Mouse (Mus musculus) forebrain, embryonic 15.5 days (tissue): ENCODE data around the gene Kif3a. TPM values are rescaled to one million over a fixed set of nuclear protein-coding genes. Genes with fewer than 3 reads are reported as not detected.

ENCODE experiments used
- ATAC-seq: fragments of 200-750 bp; cut with Nextera tagmentation; replicated peaks from 2 replicates; pipeline ENCODE4 v1.8.0; 2017; ENCODE audit warnings: mild to moderate bottlenecking, moderate TSS enrichment, moderate library complexity
- H3K27ac ChIP-seq: fragments of 300-500 bp; sonication (generic); replicated peaks from 2 replicates; pipeline ENCODE4 v1.5.1; 2015; ENCODE audit warnings: mild to moderate bottlenecking, inconsistent platforms
- H3K27me3 ChIP-seq: fragments of 300-500 bp; sonication (generic); 2 replicates; pipeline ENCODE4 v1.6.1; 2015; ENCODE audit warnings: inconsistent platforms
- H3K36me3 ChIP-seq: fragments of 300-500 bp; sonication (generic); 2 replicates; pipeline ENCODE4 v1.6.1; 2015; ENCODE audit warnings: mild to moderate bottlenecking, inconsistent platforms
- H3K4me1 ChIP-seq: fragments of 300-500 bp; sonication (generic); 2 replicates; pipeline ENCODE4 v1.6.1; 2015; ENCODE audit warnings: inconsistent platforms
- H3K4me2 ChIP-seq: fragments of 300-500 bp; sonication (generic); replicated peaks from 2 replicates; pipeline ENCODE4 v1.6.1; 2015; ENCODE audit warnings: mild to moderate bottlenecking, inconsistent platforms
- H3K4me3 ChIP-seq: fragments of 300-500 bp; sonication (generic); 2 replicates; pipeline ENCODE4 v1.5.1; 2015; ENCODE audit warnings: mild to moderate bottlenecking, inconsistent platforms
- H3K9ac ChIP-seq: fragments of 300-500 bp; sonication (generic); replicated peaks from 2 replicates; pipeline ENCODE4 v1.6.1; 2015; ENCODE audit warnings: mild to moderate bottlenecking, inconsistent platforms
- H3K9me3 ChIP-seq: fragments of 300-500 bp; sonication (generic); 2 replicates; pipeline ENCODE4 v1.6.1; 2016; ENCODE audit warnings: inconsistent platforms
- WGBS: fragments of 180-500 bp; shearing (Covaris S2); methylation state at CpG from one replicate; pipeline ENCODE4 v1.1.7; 2015; ENCODE audit warnings: mixed read lengths; 5-methylcytosine and 5-hydroxymethylcytosine counted together
- polyA plus RNA-seq: library from polyadenylated mRNA; unstranded; fragments of >200 nt; fragmentation: Nextera tagmentation; extraction: Ambion mirVana; gene quantifications from 2 replicates; pipeline ENCODE4 v1.2.1, GENCODE M21; 2015

Kif3a gene
- polyA plus RNA-seq, 1 experiment from 2014 or later: 280 TPM

GRCm38 (mm10) chr11:53637046-53637802 is 70.0 kb downstream of the Kif3a start:
- H3K36me3 ChIP-seq: no peaks in the 10 kb centered on the region
- no peak overlapping the region for H3K9ac ChIP-seq
- 23% methylated on average over 21 of the region's 21 CpGs for WGBS
- no peak overlapping the region for H3K27ac ChIP-seq
- H3K27me3 ChIP-seq: peaks cover 5% of the 10 kb centered on the region; the same call in 1 of the 2 replicates
- H3K4me1 ChIP-seq: peaks cover 7% of the 10 kb centered on the region
- no peak overlapping the region for H3K4me2 ChIP-seq
- no peaks in the 10 kb centered on the region for H3K9me3 ChIP-seq
- ATAC-seq: no peak
- no peak overlapping the region for H3K4me3 ChIP-seq

GRCm38 (mm10) chr11:53637803-53638260 is 70.7 kb downstream of the Kif3a start:
- Histone ChIP-seq H3K4me1 (peaks cover 7% of the 10 kb centered on the region), H3K9ac (no peak overlapping the region)
- WGBS: 83% methylated on average over 10 of the region's 10 CpGs

GRCm38 (mm10) chr11:53642744-53643279 is 75.6 kb downstream of the Kif3a start:
- H3K4me1 ChIP-seq: no peaks in the 10 kb centered on the region
- ATAC-seq: no peak
- 78% methylated on average over 12 of the region's 12 CpGs for WGBS
- H3K9me3 ChIP-seq: no peaks in the 10 kb centered on the region
- no peaks in the 10 kb centered on the region for H3K27me3 ChIP-seq
- no peaks in the 10 kb centered on the region for H3K36me3 ChIP-seq
- H3K27ac ChIP-seq: no peak overlapping the region
- H3K4me2 ChIP-seq: no peak overlapping the region
- no peak overlapping the region for H3K4me3 ChIP-seq
- no peak overlapping the region for H3K9ac ChIP-seq

More at GRCm38 (mm10) chr11:53637803-53638260, 70.7 kb downstream of the Kif3a start:
- no peaks in the 10 kb centered on the region for H3K36me3 ChIP-seq
- H3K27me3 ChIP-seq: peaks cover 5% of the 10 kb centered on the region; the same call in 1 of the 2 replicates
- H3K4me3 ChIP-seq: no peak overlapping the region
- no peak overlapping the region for H3K4me2 ChIP-seq
- H3K9me3 ChIP-seq: no peaks in the 10 kb centered on the region
- no peak for ATAC-seq
- no peak overlapping the region for H3K27ac ChIP-seq

- H3K4me2 ChIP-seq: no peak overlapping the region
- no peak overlapping the region for H3K9ac ChIP-seq
- H3K4me3 ChIP-seq: no peak overlapping the region
- H3K27me3 ChIP-seq: no peaks in the 10 kb centered on the region
- H3K4me1 ChIP-seq: no peaks in the 10 kb centered on the region
- no peaks in the 10 kb centered on the region for H3K9me3 ChIP-seq
- H3K27ac ChIP-seq: no peak overlapping the region
- no peak for ATAC-seq
- H3K36me3 ChIP-seq: no peaks in the 10 kb centered on the region
- 70% methylated on average over 5 of the region's 5 CpGs for WGBS
These were observed 76.8 kb downstream of the Kif3a start for GRCm38 (mm10) chr11:53644017-53644416.

GRCm38 (mm10) chr11:53651441-53651840 is 84.3 kb downstream of the Kif3a start:
- Histone ChIP-seq H3K36me3 (peaks cover 17% of the 10 kb centered on the region), H3K9ac (no peak overlapping the region), H3K4me2 (no peak overlapping the region), H3K4me1 (no peaks in the 10 kb centered on the region), H3K27me3 (no peaks in the 10 kb centered on the region), H3K27ac (no peak overlapping the region), H3K9me3 (no peaks in the 10 kb centered on the region), H3K4me3 (no peak overlapping the region)
- no peak for ATAC-seq
- WGBS: 96% methylated on average over 4 of the region's 4 CpGs

Other genes starting within 250 kb of the Kif3a start
- gene Zcchc10, start 242.7 kb upstream of the Kif3a start, polyA plus RNA-seq: 13.6 and 15.2 TPM in 2 replicates
- 60.9 and 70.8 TPM in 2 replicates for gene Aff4, start 216.5 kb upstream of the Kif3a start, polyA plus RNA-seq
- gene Leap2, start 144.2 kb upstream of the Kif3a start, polyA plus RNA-seq: not detected in 2 replicates
- gene Uqcrq, start 136.5 kb upstream of the Kif3a start, polyA plus RNA-seq: 589 and 615 TPM in 2 replicates
- 3.3 and 4.0 TPM in 2 replicates for gene Gdf9, start 136.4 kb upstream of the Kif3a start, polyA plus RNA-seq
- gene Gm10447, start 110.3 kb upstream of the Kif3a start, polyA plus RNA-seq: 0.08 TPM in 1 of 2 replicates, not detected in the other
- 1.6 and 2.3 TPM in 2 replicates for gene Shroom1, start 110.2 kb upstream of the Kif3a start, polyA plus RNA-seq
- gene Gm9837, start 96.9 kb upstream of the Kif3a start, polyA plus RNA-seq: not detected in 2 replicates
- 0.50 TPM in 1 of 2 replicates, not detected in the other for gene Gm9945, start 87.2 kb upstream of the Kif3a start, polyA plus RNA-seq
- gene Sowaha, start 87.1 kb upstream of the Kif3a start, polyA plus RNA-seq: 1.8 and 1.9 TPM in 2 replicates
- 21.6 and 23.1 TPM in 2 replicates for gene Sept8, start 48.1 kb upstream of the Kif3a start, polyA plus RNA-seq
- gene Il4, start 51.3 kb downstream of the Kif3a start, polyA plus RNA-seq: 3.9 and 4.3 TPM in 2 replicates
- gene Il13, start 67.3 kb downstream of the Kif3a start, polyA plus RNA-seq: not detected in 2 replicates
- gene Rad50, start 139.9 kb downstream of the Kif3a start, polyA plus RNA-seq: 14.0 and 15.2 TPM in 2 replicates
- not detected in 2 replicates for gene Il5, start 153.4 kb downstream of the Kif3a start, polyA plus RNA-seq
- gene Irf1, start 202.6 kb downstream of the Kif3a start, polyA plus RNA-seq: 2.9 and 3.3 TPM in 2 replicates
- not detected in 2 replicates for gene Gm17334, start 205.8 kb downstream of the Kif3a start, polyA plus RNA-seq